Mouse (Mus musculus) CH12.LX (cell line): ENCODE results near the gene Zc3h7b. TPM values are rescaled to one million over a fixed set of nuclear protein-coding genes. Genes with fewer than 3 reads are reported as not detected.

Experiments
- DNase-seq: peaks from one replicate; pipeline ENCODE4 v3.0.0-alpha.2; 2013; ENCODE audit errors: extremely low read depth
- H3K27ac ChIP-seq: 2 replicates; pipeline ENCODE4 v1.5.1; 2012; ENCODE audit warnings: low read depth, mild to moderate bottlenecking, control low read depth, moderate library complexity; ENCODE audit not compliant: insufficient read depth
- H3K27me3 ChIP-seq: replicated peaks from 2 replicates; pipeline ENCODE3; 2012; ENCODE audit warnings: inconsistent platforms
- H3K36me3 ChIP-seq, 2 experiments: replicated peaks in 1 of 2; 2 replicates each; pipeline versions ENCODE3 to v1.6.1; 2012; ENCODE audit warnings: inconsistent platforms in 1 of 2, low read length in 1 of 2, mild to moderate bottlenecking in 1 of 2, mixed read lengths in 1 of 2, moderate library complexity in 1 of 2; ENCODE audit not compliant: control insufficient read depth in 1 of 2, insufficient read depth in 1 of 2
- H3K4me1 ChIP-seq, 2 experiments: 2 replicates each; pipeline ENCODE4 v1.6.1; 2012; ENCODE audit warnings: inconsistent platforms in 1 of 2, moderate library complexity in 1 of 2; ENCODE audit not compliant: insufficient read depth in 2 of 2, control insufficient read depth in 1 of 2
- H3K4me2 ChIP-seq: 2 replicates; pipeline ENCODE4 v1.6.1; 2012; ENCODE audit warnings: low read depth, mild to moderate bottlenecking, control low read depth; ENCODE audit not compliant: poor library complexity, insufficient read depth, severe bottlenecking
- H3K4me3 ChIP-seq, 3 experiments: fragments of 150-350 bp in 1 of 3; sonication (generic) in 1 of 3; replicated peaks in 1 of 3; 2 replicates each; pipeline versions ENCODE3 to v1.5.1; 2011 to 2012; ENCODE audit warnings: low read depth in 2 of 3, low read length in 2 of 3, mild to moderate bottlenecking in 2 of 3, moderate library complexity in 2 of 3, control low read depth in 1 of 3, improper control_type of control experiment in 1 of 3, inconsistent platforms in 1 of 3, mixed read lengths in 1 of 3; ENCODE audit not compliant: poor library complexity in 1 of 3
- H3K79me2 ChIP-seq: replicated peaks from 2 replicates; pipeline ENCODE4 v1.6.1; 2012; ENCODE audit warnings: mild to moderate bottlenecking, moderate library complexity; ENCODE audit not compliant: control insufficient read depth, poor library complexity, insufficient read depth, severe bottlenecking; ENCODE audit errors: extremely low read depth
- H3K9ac ChIP-seq: 2 replicates; pipeline ENCODE4 v1.6.1; 2012; ENCODE audit warnings: low read depth, mild to moderate bottlenecking, control low read depth, moderate library complexity; ENCODE audit not compliant: insufficient read depth
- H3K9me3 ChIP-seq: replicated peaks from 2 replicates; pipeline ENCODE3; 2012; ENCODE audit warnings: low read length, inconsistent platforms, mixed read lengths
- CHD1 ChIP-seq: IDR thresholded peaks from 2 replicates; pipeline ENCODE4 v1.6.1; 2012; ENCODE audit warnings: low read depth, low read length, improper control_type of control experiment, inconsistent platforms
- CTCF ChIP-seq, 2 experiments: IDR thresholded peaks in 1 of 2; conservative IDR thresholded peaks in 1 of 2; 2 replicates each; pipeline ENCODE4 v1.5.1; 2011 to 2012; ENCODE audit warnings: low read depth in 2 of 2, low read length in 2 of 2, improper control_type of control experiment in 1 of 2, inconsistent platforms in 1 of 2, mild to moderate bottlenecking in 1 of 2, moderate library complexity in 1 of 2
- E2F4 ChIP-seq: IDR thresholded peaks from 2 replicates; pipeline ENCODE4 v1.6.1; 2011; ENCODE audit warnings: low read depth, low read length, improper control_type of control experiment; ENCODE audit not compliant: insufficient replicate concordance
- ELF1 ChIP-seq: IDR thresholded peaks from 2 replicates; pipeline ENCODE4 v1.6.1; 2014; ENCODE audit warnings: low read depth, mild to moderate bottlenecking, inconsistent platforms, low read length, improper control_type of control experiment
- EP300 ChIP-seq: IDR thresholded peaks from 2 replicates; pipeline ENCODE4 v1.6.1; 2011; ENCODE audit warnings: low read length, improper control_type of control experiment
- JUND ChIP-seq: conservative IDR thresholded peaks from 2 replicates; pipeline ENCODE4 v1.6.1; 2011; ENCODE audit warnings: low read depth, low read length, improper control_type of control experiment
- MAFK ChIP-seq: IDR thresholded peaks from 2 replicates; pipeline ENCODE4 v1.6.1; 2011; ENCODE audit warnings: low read length, improper control_type of control experiment; ENCODE audit not compliant: insufficient replicate concordance
- MAZ ChIP-seq: IDR thresholded peaks from 2 replicates; pipeline ENCODE4 v1.6.1; 2012; ENCODE audit warnings: low read depth, mild to moderate bottlenecking, inconsistent platforms, low read length, improper control_type of control experiment, moderate library complexity
- MYC ChIP-seq: IDR thresholded peaks from 2 replicates; pipeline ENCODE4 v1.6.1; 2011; ENCODE audit warnings: low read depth, mild to moderate bottlenecking, improper control_type of control experiment, low read length
- NELFE ChIP-seq: IDR thresholded peaks from 2 replicates; pipeline ENCODE4 v1.6.1; 2011; ENCODE audit warnings: low read depth, low read length, improper control_type of control experiment
- NRF1 ChIP-seq: IDR thresholded peaks from 2 replicates; pipeline ENCODE4 v1.6.1; 2014; ENCODE audit warnings: low read depth, mild to moderate bottlenecking, inconsistent platforms, low read length, improper control_type of control experiment, moderate library complexity
- PAX5 ChIP-seq: IDR thresholded peaks from 2 replicates; pipeline ENCODE4 v1.6.1; 2012; ENCODE audit warnings: low read length, inconsistent platforms, mixed read lengths
- RCOR1 ChIP-seq: conservative IDR thresholded peaks from 2 replicates; pipeline ENCODE4 v1.6.1; 2012; ENCODE audit warnings: low read depth, mild to moderate bottlenecking, inconsistent platforms, low read length, improper control_type of control experiment
- TBP ChIP-seq: conservative IDR thresholded peaks from 2 replicates; pipeline ENCODE4 v1.6.1; 2011; ENCODE audit warnings: low read depth, low read length, improper control_type of control experiment
- TCF12 ChIP-seq: IDR thresholded peaks from 2 replicates; pipeline ENCODE4 v1.6.1; 2014; ENCODE audit warnings: low read depth, mild to moderate bottlenecking, inconsistent platforms, low read length, improper control_type of control experiment
- UBTF ChIP-seq: IDR thresholded peaks from 2 replicates; pipeline ENCODE4 v1.6.1; 2012; ENCODE audit warnings: low read depth, mild to moderate bottlenecking, inconsistent platforms, low read length, improper control_type of control experiment, moderate library complexity
- USF2 ChIP-seq: conservative IDR thresholded peaks from 2 replicates; pipeline ENCODE4 v1.6.1; 2011; ENCODE audit warnings: low read depth, low read length, improper control_type of control experiment
- ZC3H11A ChIP-seq: IDR thresholded peaks from 2 replicates; pipeline ENCODE4 v1.6.1; 2012; ENCODE audit warnings: low read depth, mild to moderate bottlenecking, inconsistent platforms, low read length, improper control_type of control experiment
- ZMIZ1 ChIP-seq: IDR thresholded peaks from 2 replicates; pipeline ENCODE4 v1.6.1; 2012; ENCODE audit warnings: low read depth, mild to moderate bottlenecking, inconsistent platforms, low read length, improper control_type of control experiment
- ZNF384 ChIP-seq: IDR thresholded peaks from 2 replicates; pipeline ENCODE4 v1.6.1; 2012; ENCODE audit warnings: low read depth, low read length, improper control_type of control experiment, inconsistent platforms
- dilution Hi-C: fragments of 300-500 bp; cut with MboI; formaldehyde crosslinking; loops from 2 replicates; pipeline ENCODE4 v1.14.3; 2020; ENCODE audit warnings: low sequenced_read_pairs; ENCODE audit not compliant: extremely low pct_unique_long_range_greater_than_20kb, extremely low pct_ligation_motif_present
- in situ Hi-C: fragments of 300-500 bp; cut with MboI; formaldehyde crosslinking; loops from 3 replicates; pipeline ENCODE4 v1.14.3; 2019; ENCODE audit warnings: low sequenced_read_pairs, low pct_ligation_motif_present, low pct_unique_long_range_greater_than_20kb, mixed read lengths
- polyA plus RNA-seq: library from polyadenylated mRNA; unstranded; fragments of >175 nt; gene quantifications from 2 replicates; pipeline ENCODE4 v1.2.1, GENCODE M21; 2012; ENCODE audit warnings: low read depth; ENCODE audit not compliant: insufficient read length
- total RNA-seq, 2 experiments: library from RNA; depleted of rRNA; stranded (reverse); fragments of 300-350 nt in 1 of 2; fragments of >200 nt in 1 of 2; gene quantifications; 2 replicates each; pipeline ENCODE4 v1.2.3; 2012 to 2014

The Zc3h7b gene
- total and polyA plus RNA-seq, 3 experiments = 8.4 to 43.1 (median 19.7) TPM

- H3K4me2 ChIP-seq = no peak overlapping the region
- no peak for TF ChIP-seq NRF1
- H3K36me3 ChIP-seq = no peaks in the 10 kb centered on the region
- dilution Hi-C loops = no loop called here
- H3K27ac ChIP-seq = no peak overlapping the region
- no peaks in the 10 kb centered on the region for H3K27me3 ChIP-seq
- no peaks in the 10 kb centered on the region for H3K79me2 ChIP-seq
- in situ Hi-C loops = loop anchor here (5.0 kb wide), 1 partner anchor 68 kb away; no protein-coding TSS in a partner anchor
- no peaks in the 10 kb centered on the region for H3K9me3 ChIP-seq
- peaks cover 13 to 49% of the 10 kb centered on the region in 2 experiments for H3K4me1 ChIP-seq
- H3K9ac ChIP-seq = no peak overlapping the region
- no peak for DNase-seq
- H3K4me3 ChIP-seq = no peak overlapping the region
Observed at GRCm38 (mm10) chr15:81834171-81834841, 89.4 kb downstream of the Zc3h7b start.

GRCm38 (mm10) chr15:81835007-81835880, 90.4 kb downstream of the Zc3h7b start:
- no peak overlapping the region for H3K4me3 ChIP-seq
- no peak overlapping the region for H3K27ac ChIP-seq
- in situ Hi-C loops (no loop called here), dilution Hi-C loops (no loop called here)
- no peaks in the 10 kb centered on the region for H3K27me3 ChIP-seq
- TF ChIP-seq MYC = no peak
- no peak for TF ChIP-seq TBP
- no peak for TF ChIP-seq USF2
- TF ChIP-seq PAX5 = no peak
- no peak for TF ChIP-seq MAFK
- no peak for TF ChIP-seq UBTF
- TF ChIP-seq ZC3H11A = no peak
- TF ChIP-seq TCF12 = no peak
- no peak for TF ChIP-seq ZMIZ1
- no peak for TF ChIP-seq EP300
- no peak for TF ChIP-seq NRF1
- no peak for TF ChIP-seq E2F4
- no peak for TF ChIP-seq CHD1
- no peak for TF ChIP-seq ELF1
- no peak for TF ChIP-seq JUND
- no peak for TF ChIP-seq NELFE
- TF ChIP-seq CTCF (conservative IDR thresholded peaks at IDR 0.05 in 1 of 2, IDR thresholded peaks at IDR 0.05 in 1 of 2; ENCODE audit: low read depth in 2 of 2, low read length in 2 of 2) = no peak
- TF ChIP-seq MAZ = no peak
- TF ChIP-seq ZNF384 = no peak
- no peak for TF ChIP-seq RCOR1
- no peak overlapping the region for H3K9ac ChIP-seq
- DNase-seq = no peak
- H3K79me2 ChIP-seq = no peaks in the 10 kb centered on the region
- H3K4me1 ChIP-seq = peaks cover 13 to 41% of the 10 kb centered on the region in 2 experiments; a peak in 3 of 4 replicates
- H3K4me2 ChIP-seq = no peak overlapping the region
- no peaks in the 10 kb centered on the region for H3K9me3 ChIP-seq
- no peaks in the 10 kb centered on the region for H3K36me3 ChIP-seq
